Mouse (Mus musculus) hindbrain, embryonic 11.5 days (tissue): ENCODE measurements at regions not wholly inside any gene's neighbourhood (a gene's known extent, or its start where the extent isn't known, plus 50 kb on each side); places are given as distances from the start of the nearest gene placed in this dataset.

Experiments used
- ATAC-seq: fragments of 200-750 bp; cut with Nextera tagmentation; 2 replicates; pipeline ENCODE4 v1.8.0; 2017; ENCODE audit warnings: mild to moderate bottlenecking, moderate TSS enrichment, moderate library complexity; ENCODE audit not compliant: low FRiP score
- DNase-seq: peaks from one replicate; pipeline ENCODE4 v3.0.0-alpha.2; 2015; ENCODE audit warnings: low spot score
- H3K27ac ChIP-seq: fragments of 300-500 bp; sonication (generic); 2 replicates; pipeline ENCODE4 v1.5.1; 2014; ENCODE audit warnings: mild to moderate bottlenecking, low read depth, low read length
- H3K27me3 ChIP-seq: fragments of 300-500 bp; sonication (generic); 2 replicates; pipeline ENCODE4 v1.6.1; 2014; ENCODE audit warnings: mild to moderate bottlenecking, low read length, moderate library complexity, mixed read lengths; ENCODE audit not compliant: control insufficient read depth, insufficient read depth
- H3K36me3 ChIP-seq: fragments of 300-500 bp; sonication (generic); 2 replicates; pipeline ENCODE4 v1.6.1; 2014; ENCODE audit warnings: mild to moderate bottlenecking, low read length, moderate library complexity, mixed read lengths; ENCODE audit not compliant: control insufficient read depth, insufficient read depth
- H3K4me1 ChIP-seq: fragments of 300-500 bp; sonication (generic); replicated peaks from 2 replicates; pipeline ENCODE4 v1.6.1; 2014; ENCODE audit warnings: low read length, mixed read lengths; ENCODE audit not compliant: control insufficient read depth, insufficient read depth
- H3K4me2 ChIP-seq: fragments of 300-500 bp; sonication (generic); replicated peaks from 2 replicates; pipeline ENCODE4 v1.6.1; 2014; ENCODE audit warnings: mild to moderate bottlenecking, low read depth, low read length
- H3K4me3 ChIP-seq: fragments of 300-500 bp; sonication (generic); 2 replicates; pipeline ENCODE4 v1.5.1; 2014; ENCODE audit warnings: low read depth, low read length
- H3K9ac ChIP-seq: fragments of 300-500 bp; sonication (generic); 2 replicates; pipeline ENCODE4 v1.6.1; 2014; ENCODE audit warnings: low read depth, low read length
- H3K9me3 ChIP-seq: fragments of 300-500 bp; sonication (generic); 2 replicates; pipeline ENCODE4 v1.6.1; 2016; ENCODE audit warnings: low read length; ENCODE audit not compliant: control insufficient read depth
- WGBS: fragments of 180-500 bp; shearing (Covaris S2); extraction: QIAGEN DNeasy Blood & Tissue Kit; methylation state at CpG from one replicate; pipeline ENCODE4 v1.1.7; 2014; 5-methylcytosine and 5-hydroxymethylcytosine counted together

GRCm38 (mm10) chr7:119258222-119258621 lies 73.8 kb upstream of the Gpr139 start:
- no peaks in the 10 kb centered on the region for H3K9me3 ChIP-seq
- no peaks in the 10 kb centered on the region for H3K27me3 ChIP-seq
- no peaks in the 10 kb centered on the region for H3K4me1 ChIP-seq
- H3K36me3 ChIP-seq: no peaks in the 10 kb centered on the region
- H3K4me2 ChIP-seq: no peak overlapping the region
- DNase-seq (no peak), ATAC-seq (no peak)
- no peak overlapping the region for H3K9ac ChIP-seq
- no peak overlapping the region for H3K27ac ChIP-seq
- WGBS: 89% methylated on average over 3 of the region's 3 CpGs
- no peak overlapping the region for H3K4me3 ChIP-seq

DNA sequence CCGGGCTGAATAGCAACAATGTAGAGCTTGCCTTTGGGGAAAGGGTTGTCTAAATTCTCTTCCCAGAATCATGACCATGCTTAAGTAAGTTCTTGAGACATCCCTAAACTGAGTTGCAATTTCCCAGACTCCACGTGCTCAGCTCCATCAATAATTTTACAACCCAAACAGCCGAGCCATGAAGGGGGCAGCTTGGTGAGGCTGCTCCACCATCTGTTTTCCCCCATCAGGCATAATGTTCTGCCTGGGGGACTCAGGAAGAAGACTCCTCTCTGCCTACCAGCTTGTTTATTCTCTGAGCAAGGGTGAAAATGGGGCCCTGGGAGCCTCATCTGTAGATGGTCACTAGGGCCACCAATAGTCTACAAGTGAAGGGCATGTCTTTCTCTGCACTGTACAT lies 72.5 kb upstream of the Gpr139 start:
- H3K27me3 ChIP-seq: no peaks in the 10 kb centered on the region
- DNase-seq (no peak), ATAC-seq (no peak)
- no peak overlapping the region for H3K9ac ChIP-seq
- H3K4me2 ChIP-seq: no peak overlapping the region
- no peak overlapping the region for H3K4me3 ChIP-seq
- H3K9me3 ChIP-seq: no peaks in the 10 kb centered on the region
- no peak overlapping the region for H3K27ac ChIP-seq
- no peaks in the 10 kb centered on the region for H3K4me1 ChIP-seq
- H3K36me3 ChIP-seq: no peaks in the 10 kb centered on the region
- WGBS: 92% methylated on average over 3 of the region's 3 CpGs

GRCm38 (mm10) chr7:119252742-119253141 lies 68.3 kb upstream of the Gpr139 start:
- Histone ChIP-seq H3K27me3 (no peaks in the 10 kb centered on the region), H3K9me3 (no peaks in the 10 kb centered on the region), H3K4me2 (no peak overlapping the region), H3K4me1 (no peaks in the 10 kb centered on the region), H3K4me3 (no peak overlapping the region), H3K9ac (no peak overlapping the region), H3K36me3 (no peaks in the 10 kb centered on the region), H3K27ac (no peak overlapping the region)
- DNase-seq: no peak
- no peak for ATAC-seq
- 84% methylated on average over 2 of the region's 2 CpGs for WGBS

DNA sequence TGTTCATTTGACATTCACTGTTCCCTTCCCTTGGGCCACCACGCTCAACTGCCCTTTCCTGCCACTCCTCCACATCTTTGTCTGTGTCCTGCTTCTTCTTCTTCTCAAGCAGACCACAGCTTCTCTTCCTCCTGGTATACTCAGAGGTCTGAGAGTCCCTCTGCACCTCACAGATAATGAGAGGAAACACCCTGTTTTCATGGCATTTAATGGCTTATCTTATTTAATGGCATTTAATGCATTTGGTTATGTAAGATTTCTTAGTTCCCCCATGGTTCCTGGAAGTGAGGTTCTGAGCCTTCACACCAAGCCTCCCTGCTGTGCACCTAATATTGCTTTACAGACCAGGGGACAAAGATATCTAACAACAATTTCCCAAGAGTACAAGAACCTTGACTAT lies 67.3 kb upstream of the Gpr139 start:
- Histone ChIP-seq H3K27me3 (no peaks in the 10 kb centered on the region), H3K4me2 (no peak overlapping the region), H3K4me3 (no peak overlapping the region), H3K9ac (no peak overlapping the region), H3K27ac (no peak overlapping the region), H3K36me3 (no peaks in the 10 kb centered on the region), H3K9me3 (no peaks in the 10 kb centered on the region), H3K4me1 (no peaks in the 10 kb centered on the region)
- 79% methylated on average over 1 of the region's 1 CpGs for WGBS
- DNase-seq (no peak), ATAC-seq (no peak)

DNA sequence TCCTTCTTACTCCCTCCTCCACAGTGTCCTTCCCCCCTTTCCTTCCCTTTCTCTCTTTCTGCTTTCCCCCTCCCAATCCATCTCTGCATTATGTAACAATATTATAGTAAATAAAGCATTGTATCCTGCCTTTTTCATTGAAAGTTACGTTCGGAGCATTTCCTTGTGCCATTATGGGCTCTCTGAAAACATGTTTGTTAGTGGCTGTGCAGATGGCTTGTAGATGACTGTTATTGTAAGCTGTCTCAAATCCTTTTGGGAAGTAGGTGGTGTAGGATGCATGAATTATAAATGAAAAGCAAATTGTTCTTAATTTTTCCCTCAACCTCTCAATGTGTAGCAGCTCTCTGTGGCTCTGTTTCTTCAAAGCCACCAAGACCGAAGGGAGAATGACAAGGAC lies 66.0 kb upstream of the Gpr139 start:
- Histone ChIP-seq H3K4me1 (no peaks in the 10 kb centered on the region), H3K9ac (no peak overlapping the region), H3K27me3 (no peaks in the 10 kb centered on the region), H3K9me3 (no peaks in the 10 kb centered on the region), H3K4me2 (no peak overlapping the region), H3K4me3 (no peak overlapping the region), H3K36me3 (no peaks in the 10 kb centered on the region), H3K27ac (no peak overlapping the region)
- no peak for DNase-seq
- WGBS: 91% methylated on average over 3 of the region's 3 CpGs
- ATAC-seq: no peak

- Histone ChIP-seq H3K4me3 (no peak overlapping the region), H3K36me3 (no peaks in the 10 kb centered on the region), H3K27me3 (no peaks in the 10 kb centered on the region), H3K4me1 (no peaks in the 10 kb centered on the region), H3K27ac (no peak overlapping the region), H3K9me3 (no peaks in the 10 kb centered on the region), H3K4me2 (no peak overlapping the region), H3K9ac (no peak overlapping the region)
- WGBS: 74% methylated on average over 5 of the region's 5 CpGs
- DNase-seq: no peak
- ATAC-seq: no peak
Measured at GRCm38 (mm10) chr7:119244785-119245184, 60.4 kb upstream of the Gpr139 start.

GRCm38 (mm10) chr7:119236343-119236742 lies 51.9 kb upstream of the Gpr139 start:
- 84% methylated on average over 6 of the region's 6 CpGs for WGBS
- Histone ChIP-seq H3K4me3 (no peak overlapping the region), H3K9me3 (no peaks in the 10 kb centered on the region), H3K4me2 (no peak overlapping the region), H3K27ac (no peak overlapping the region), H3K9ac (no peak overlapping the region), H3K27me3 (no peaks in the 10 kb centered on the region), H3K36me3 (no peaks in the 10 kb centered on the region), H3K4me1 (no peaks in the 10 kb centered on the region)
- DNase-seq: no peak
- ATAC-seq: no peak
